Mouse (Mus musculus): Measurements from ENCODE around the gene Arf5. TPM values are rescaled to one million over a fixed set of nuclear protein-coding genes. Genes with fewer than 3 reads are reported as not detected.

The Arf5 gene
- total RNA-seq, 2 experiments from 2014 or later, result 391 to 393 TPM

DNA sequence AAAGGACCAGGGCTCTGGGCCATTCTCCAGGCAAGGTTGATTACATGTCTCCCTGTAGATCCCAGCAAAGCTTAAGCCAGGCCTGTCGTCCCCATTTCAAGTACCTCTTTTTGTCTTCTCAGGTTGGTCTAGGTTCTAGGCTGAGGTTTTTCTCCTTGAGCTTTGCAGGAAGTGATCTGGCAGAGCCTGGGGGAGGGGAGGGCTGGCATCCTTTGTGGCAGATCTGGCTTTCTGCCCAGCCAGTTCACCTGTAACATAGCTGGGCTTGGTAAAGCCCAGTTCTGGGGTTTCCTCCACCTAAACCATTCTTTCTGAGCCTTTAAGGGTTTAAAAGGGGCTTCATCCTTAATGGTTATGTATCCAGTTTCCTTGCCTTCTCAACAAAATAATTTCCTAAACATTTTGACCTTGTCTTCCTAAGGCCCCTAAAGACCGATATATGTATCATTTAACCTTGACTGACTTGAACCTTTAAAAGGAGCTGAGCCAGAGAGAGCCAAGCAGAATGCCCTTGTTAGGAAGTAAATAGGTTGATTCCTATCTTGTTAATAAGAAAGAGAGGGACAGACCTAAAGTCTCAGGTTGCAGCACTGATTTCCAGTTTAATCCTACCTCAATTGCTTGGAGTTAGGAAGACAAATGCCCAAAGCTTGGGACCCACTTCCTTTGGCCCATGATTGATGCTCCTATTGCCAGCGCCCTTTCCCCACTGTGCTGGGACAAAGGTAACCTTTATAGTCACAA is 3.9 kb downstream of the Arf5 start, which contains the start of gene Fscn3:
TSS of gene Fscn3 (plus strand) at position 694 of the 744 bp plus-strand sequence.
- no peak for DNase-seq (ENCODE audit: low spot score in 2 of 2)

DNA sequence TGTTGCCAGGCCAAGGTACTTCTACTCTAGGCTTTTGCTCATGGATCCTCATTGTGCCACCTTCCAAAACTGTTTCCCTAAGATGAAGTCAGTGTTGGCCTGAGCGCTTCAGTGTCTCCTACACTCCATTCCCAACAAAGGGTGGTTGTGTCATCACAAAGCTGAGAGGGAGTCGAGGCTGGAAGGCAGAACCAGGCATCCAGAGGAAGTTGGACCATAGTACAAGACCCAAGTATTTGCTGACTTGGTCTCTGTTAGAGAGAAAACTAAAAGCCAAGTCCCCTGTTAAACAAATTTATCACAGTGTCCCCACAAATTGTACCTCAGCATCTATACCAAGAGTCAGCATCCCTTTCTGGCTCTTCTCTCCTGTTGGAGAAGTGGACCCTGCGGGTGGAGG is 4.9 kb downstream of the Arf5 start, which contains the start of gene Gcc1:
TSS of gene Gcc1 (minus strand) at position 101 of the 400 bp plus-strand sequence.
- no peak for DNase-seq (ENCODE audit: low spot score in 2 of 2)

DNA sequence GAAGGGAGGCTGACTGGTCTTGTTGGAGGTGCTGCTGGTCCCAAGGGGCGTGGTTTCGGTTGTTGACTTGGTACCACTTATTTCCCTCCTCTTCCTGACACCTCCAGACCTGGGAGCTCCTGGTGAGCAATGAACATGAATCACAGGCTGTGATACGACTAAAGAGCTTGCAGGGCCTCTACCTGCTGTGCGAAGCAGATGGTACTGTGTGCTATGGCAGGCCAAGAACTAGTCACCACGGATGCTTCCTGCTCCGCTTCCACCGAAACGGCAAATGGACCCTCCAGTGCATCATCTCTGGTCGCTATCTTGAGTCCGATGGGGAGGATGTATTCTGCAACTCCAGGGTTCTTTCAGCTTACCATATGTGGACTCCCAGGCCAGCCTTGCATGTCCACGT is 6.5 kb downstream of the Arf5 start:
- DNase-seq (ENCODE audit: low spot score in 2 of 2), result no peak

DNA sequence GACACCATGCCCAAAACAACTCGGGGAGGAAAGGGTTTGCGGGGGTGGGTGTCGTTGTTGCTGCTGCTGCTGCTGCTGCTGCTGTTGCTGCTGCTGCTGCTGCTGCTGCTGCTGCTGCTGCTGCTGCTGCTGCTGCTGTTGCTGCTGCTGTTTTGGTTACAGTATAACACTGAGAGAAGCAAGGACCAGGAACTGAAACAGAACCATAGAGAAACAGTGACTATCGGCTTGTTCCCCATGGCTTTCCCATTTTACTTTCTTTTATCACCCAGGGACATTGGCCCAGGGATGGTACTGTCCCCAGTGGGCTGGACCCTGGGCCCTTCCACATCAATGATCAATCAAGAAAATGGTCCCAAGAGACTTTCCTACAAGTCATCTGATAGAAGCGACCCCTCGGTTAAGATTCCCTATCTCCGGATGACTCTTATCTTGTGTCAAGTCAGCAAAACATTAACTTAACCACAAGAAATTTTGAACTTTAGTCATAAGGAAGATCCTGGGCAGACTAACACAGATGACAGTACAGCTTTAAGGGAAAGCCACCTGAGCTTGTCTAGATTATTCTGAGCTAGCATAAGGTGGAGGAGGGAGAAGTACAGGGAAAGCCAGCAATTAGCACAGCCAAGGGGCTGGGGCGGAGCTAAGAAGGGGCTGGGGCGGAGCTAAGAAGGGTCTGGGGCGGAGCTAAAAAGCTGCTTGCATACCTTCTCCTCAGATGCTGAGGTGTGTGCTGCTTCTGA is 7.6 kb downstream of the Arf5 start:
- DNase-seq (ENCODE audit: low spot score in 2 of 2), result no peak

DNA sequence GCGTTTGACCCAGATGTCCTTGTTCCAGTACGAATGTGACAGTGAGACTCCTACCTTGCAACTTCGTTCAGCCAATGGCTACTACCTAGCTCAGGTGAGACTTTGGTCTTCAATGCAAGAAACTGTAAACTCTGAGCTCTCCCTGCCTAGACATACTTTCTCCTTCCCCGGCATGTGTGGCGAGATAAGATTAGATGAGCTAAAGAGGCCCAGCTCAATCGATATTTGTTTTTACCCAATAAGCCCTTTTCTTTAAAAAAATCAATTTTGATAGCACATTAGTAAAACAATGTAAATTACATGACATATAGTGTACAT is 8.1 kb downstream of the Arf5 start:
- no peak for DNase-seq (ENCODE audit: low spot score in 2 of 2)

DNA sequence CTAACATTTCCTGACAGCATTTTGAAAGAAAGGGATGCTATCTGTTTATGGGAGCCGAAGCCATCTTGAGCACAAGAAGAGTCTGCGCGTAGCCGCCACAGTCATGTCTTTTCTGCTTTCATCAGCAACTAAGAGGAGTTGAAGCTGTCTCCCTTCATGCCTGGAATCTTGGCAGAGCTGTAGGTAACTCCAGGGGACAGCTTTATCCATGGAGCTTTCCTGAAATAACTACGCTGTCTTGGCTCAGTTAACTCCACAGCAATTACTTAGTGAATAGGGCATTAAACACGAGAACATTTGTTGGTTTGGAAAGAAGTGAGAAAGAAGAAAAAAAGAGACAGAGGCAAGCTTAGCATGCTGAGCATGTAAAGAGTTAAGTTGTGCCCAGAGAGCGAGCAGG is 24.6 kb downstream of the Arf5 start:
- no peak for DNase-seq (ENCODE audit: low spot score in 2 of 2)

DNA sequence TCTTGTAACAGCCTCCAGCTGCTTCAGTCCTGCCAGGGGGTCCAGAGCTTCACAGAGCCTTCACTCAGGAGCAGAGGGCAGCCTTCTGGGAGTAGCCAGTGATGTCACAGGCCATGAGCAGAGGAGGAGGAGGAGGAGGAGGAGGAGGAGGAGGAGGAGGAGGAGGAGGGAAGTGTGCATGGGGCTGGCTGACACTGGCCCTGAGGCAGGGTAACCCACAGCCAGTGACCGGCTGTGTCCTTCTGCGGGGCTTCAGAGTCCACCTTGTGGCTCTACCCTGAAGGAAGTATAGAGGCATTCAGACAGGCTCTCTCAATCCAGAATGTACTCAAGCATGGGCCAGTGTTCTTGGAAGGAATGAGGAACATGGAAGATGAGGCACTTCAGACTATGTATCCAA is 25.9 kb downstream of the Arf5 start, which contains the start of gene Pax4:
TSS of gene Pax4 (minus strand) at position 101 of the 400 bp plus-strand sequence.
- DNase-seq (ENCODE audit: low spot score in 2 of 2), result no peak

DNA sequence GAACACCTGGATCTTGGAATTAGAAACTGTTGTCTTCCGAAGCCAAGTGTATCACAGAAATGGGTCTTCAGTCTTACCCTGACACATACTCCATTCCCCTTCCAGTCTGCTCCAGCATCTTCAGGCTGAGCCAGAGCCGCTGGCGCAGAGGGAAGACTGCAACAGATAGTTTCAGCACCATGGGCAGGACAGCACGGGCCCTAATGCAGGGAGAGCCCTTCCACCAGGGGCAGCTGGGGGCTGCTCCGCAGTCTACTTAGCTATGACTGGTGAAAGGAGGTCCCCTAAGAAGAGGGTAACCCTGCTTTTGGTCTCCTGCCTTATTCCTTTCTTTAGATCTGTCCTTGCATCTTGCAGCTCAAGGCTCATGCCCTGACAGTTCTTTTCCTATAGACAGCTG is 27.1 kb downstream of the Arf5 start:
- no peak for DNase-seq (ENCODE audit: low spot score in 2 of 2)

DNA sequence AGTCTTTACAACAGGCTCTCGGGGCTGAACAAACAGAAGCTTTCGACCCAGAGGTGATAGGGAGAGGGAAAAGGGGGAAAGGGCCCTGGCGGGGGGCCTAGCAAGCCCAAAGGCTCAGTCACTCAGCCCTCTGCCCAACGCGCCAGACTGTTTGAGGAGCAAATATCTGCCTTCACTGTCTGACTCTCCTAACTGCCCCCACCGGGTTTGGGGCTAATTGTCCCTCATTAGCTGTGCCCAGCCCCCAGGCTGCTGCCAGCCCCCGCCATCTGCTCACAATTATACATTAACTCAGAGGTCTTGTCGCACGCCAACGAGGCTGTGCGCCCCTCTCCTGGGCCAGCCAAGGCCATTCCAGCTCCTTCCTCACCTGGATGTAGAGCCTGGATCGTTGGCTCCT is 27.6 kb downstream of the Arf5 start:
- DNase-seq (ENCODE audit: low spot score in 2 of 2), result no peak

DNA sequence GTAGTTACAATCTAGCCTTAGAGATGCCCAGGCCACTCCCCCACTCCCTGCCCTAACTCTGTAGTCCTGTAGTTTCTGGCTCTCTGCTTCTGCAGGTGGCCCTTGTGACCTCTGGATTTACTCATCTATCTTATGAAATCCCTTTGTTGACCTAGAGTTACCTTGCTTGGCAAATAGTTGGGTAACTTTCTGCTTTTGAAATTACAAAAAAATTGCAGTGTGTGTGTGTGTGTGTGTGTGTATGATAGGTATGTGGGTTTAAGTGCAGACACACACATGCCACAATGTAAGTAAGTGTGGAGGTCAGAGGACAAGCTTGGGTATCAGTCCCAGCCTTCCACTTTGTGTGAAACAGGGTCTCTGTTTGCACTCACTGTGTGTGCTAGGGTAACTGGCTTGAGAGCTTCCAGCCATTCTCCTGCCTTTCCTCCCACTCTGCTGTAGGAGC is 35.9 kb downstream of the Arf5 start:
- no peak for DNase-seq (ENCODE audit: low spot score in 2 of 2)

DNA sequence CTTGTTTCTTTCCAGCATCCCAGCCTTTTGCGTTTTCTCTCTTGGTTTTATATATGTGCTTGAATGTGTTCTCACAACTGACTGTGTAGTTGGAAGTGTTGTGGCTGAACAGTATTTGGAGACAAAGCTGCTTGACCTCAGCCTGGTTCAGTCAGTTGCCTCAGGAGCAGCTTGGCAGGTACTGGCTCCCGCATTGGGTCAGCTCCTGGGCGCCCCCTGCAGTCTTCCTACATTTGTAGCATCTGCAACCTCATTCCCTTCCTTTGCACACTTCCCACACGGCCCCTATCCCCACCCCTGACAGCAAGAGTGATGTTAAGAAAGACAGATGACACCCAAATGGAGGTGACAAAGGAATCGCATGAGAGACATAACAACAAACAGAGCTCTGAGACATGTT is 37.2 kb downstream of the Arf5 start:
- DNase-seq (ENCODE audit: low spot score in 2 of 2), result peak; percentile 67 to 76

DNA sequence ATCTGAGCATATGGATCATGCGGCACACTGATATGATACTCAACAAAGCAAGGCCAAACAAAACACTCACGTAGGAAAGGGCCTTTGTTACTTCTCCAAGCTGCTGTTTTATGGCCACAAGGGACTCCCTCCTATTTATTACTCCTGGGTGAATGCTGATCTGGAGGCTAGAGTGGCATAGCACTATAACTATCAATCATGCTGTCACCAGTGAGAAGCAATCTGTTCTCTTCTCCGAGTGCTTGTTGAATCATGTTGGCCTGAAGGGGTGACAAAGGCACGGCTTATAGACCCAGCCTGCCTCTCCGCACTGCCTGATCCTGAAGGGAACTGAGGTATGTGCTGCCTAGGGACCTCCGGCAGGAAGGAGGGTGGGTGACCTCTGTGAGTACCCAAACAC is 41.3 kb downstream of the Arf5 start:
- no peak for DNase-seq (ENCODE audit: low spot score in 2 of 2)

DNA sequence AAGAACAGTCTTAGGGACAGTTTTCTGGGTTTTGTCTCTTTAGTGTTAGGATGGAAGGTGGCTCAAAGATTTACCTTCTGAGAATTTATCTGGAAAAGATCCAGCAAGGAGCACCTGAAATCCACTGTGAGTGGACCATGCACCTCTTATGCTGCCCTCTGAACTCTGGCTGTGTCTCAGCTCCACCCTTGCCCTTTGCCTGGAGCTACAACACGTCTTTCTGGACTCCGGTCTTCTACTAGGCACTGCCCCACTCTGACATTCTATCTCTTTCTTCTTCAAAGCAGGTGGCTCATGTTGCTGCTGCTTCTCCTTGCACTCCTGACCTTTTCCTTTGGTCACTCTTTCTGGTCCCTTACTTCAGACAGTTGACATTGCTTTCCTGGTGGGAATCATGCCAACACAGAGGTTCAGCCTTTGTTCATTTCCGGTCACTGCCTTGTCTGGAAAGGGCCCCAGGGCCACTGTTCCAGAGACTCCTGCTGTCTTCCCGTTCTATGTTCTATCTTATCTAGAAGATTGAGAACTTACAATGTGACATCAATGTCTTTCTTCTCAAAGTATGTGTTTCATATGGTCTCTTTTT is 46.8 kb downstream of the Arf5 start:
- no peak for DNase-seq (ENCODE audit: low spot score in 2 of 2)

DNA sequence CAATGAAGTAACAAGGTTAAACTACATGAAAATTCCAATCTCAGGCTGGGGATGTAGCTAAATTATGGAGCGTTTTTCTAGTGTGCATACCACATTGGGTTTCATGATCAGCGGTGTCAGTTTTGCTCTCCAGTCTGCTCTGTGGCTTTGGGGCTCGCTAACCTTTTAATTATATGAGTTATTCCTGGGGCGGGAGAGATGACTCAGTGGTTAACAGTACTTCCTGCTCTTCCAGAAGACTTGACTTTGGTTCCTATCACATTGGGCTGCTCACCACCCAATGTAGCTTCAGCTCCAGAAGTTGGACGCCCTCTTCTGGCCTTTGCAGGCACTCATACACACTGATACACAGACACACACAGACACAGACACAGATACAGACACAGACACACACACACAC is 47.3 kb downstream of the Arf5 start:
- no peak for DNase-seq (ENCODE audit: low spot score in 2 of 2)

DNA sequence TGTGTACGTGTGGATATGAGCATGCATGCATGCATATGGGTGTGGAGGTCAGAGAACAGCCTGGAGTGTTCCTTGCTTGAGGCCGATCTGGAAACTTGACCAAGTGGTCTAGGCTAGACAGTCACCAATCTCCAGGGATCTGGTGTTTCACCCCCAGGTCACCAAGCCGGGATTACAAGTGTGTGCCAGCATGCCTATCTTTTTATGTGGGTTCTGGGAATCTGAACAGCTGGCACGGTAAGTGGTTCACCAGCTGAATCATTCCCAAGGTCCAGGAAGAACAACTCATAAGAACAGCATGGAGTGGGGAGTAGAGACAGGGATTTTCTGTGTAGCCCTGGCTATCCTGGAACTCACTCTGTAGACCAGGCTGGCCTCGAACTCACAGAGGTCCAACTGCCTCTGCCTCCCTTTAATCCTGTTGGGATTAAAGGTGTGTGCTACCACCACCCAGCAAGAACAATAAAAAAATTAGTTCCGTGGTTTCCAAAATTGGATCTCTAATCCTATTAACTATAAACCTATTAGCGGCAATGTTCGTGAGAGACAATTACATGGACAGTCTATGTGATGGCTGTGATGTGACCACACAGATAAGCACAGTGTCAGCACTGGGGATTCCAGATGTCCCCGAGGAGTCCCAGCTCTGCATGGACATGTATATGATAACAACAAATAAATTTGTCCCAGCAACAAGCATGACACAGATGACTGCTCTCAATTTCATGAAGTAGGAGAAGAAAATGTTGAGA is 48.1 kb downstream of the Arf5 start:
- DNase-seq (ENCODE audit: low spot score in 2 of 2), result no peak

DNA sequence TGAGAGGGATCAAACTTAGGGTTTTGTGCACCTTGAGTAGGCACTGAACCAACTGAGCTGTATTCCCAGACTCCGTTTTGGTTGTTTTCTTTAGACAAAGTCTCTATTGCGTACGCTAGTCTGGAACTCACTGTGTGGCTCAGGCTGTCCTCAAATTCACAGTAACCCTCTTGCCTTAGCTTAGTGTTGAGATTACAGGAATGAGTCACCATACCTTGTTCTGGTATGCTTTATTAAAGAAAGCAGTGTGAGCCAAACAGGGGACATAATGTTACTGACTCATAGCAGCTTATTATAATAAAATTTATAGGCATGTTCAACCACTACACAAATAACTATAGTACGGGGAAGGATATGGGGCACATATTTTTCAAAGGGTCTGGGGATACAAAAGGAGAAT is 50.9 kb downstream of the Arf5 start:
- DNase-seq (ENCODE audit: low spot score in 2 of 2), result no peak

DNA sequence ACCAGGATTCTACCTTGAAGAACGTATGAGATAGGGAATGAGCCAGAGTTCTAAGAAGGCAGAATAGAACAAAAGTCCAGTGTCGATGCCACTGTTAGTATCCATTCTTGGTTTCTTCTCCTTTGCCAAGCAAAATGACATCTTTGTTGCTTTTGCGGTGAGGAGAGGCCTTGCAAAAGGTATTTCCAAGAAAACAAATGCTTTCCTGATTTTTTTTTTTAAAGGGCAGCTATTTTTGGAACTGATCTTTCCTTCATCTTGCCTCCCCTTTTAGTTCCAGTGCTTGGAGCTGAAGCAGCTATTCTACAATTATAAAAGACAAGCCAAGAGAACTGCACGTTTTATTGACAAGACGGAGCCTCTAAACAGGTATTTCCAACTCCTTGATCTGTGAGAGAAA is 51.5 kb downstream of the Arf5 start, which contains the start of gene Snd1:
TSS of gene Snd1 (plus strand) at position 301 of the 400 bp plus-strand sequence.
- DNase-seq (ENCODE audit: low spot score in 2 of 2), result no peak
